Mouse (Mus musculus) thymus, postnatal 4 days (tissue): ENCODE results near the gene Apoa2.

Experiments used
- DNase-seq: peaks from one replicate; pipeline ENCODE4 v3.0.0; 2021

Gene Apoa2

DNA sequence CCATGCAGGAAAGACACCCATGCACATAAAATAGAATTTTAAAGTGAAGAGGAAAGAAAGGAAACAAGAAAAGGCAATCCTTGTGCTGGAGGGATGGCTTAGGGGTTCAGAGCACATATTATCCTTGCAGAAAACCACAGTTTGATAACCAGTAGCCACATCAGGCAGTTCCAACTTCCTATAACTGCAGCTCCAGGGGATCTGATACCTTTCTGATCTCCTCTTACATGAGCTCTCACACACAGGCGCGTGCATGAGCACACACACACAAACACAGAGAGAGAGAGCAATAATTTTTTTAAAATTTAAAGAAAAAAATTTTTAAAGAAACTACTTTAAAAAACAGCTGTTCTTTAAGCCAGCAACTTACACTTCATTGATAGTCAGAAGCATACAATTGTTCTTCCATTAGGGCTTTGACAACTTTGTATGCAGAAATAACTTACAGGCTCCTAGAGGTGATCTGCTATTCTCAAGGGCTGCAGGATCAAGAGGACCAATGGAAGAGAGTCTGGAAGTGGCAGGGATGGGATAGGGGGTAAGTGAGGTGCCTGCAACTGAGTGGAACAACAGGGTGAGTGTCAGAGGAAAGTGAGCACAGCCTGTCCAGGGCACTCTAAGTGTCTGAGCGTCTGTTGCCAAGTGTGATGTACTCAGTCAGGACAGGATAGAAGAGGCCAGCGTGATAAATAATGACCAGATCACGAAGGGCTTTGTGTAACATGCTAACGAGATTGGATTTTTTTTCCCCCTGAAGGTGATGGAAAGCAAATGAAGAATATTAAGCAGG is 19.0 kb upstream of the Apoa2 start:
- DNase-seq: no peak

DNA sequence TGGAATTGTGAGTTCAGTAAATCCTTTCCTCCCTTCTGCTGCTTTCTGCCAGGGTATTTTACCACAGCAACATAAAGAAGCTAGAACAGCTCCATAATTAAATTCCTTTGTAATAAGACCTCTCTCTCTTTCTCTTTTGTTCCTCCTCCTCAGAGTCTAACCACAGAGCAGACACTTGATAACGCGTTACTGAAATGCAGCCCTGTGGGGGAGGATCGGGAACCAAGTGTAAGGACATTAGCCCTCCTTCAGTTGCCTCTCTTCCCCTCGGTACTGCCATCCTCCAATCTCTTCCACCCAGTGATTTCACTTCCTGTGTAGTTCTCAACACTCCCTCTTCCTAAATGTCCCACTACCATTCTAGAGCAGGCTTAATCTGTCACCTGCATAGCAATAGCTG is 15.4 kb upstream of the Apoa2 start:
- DNase-seq: no peak

DNA sequence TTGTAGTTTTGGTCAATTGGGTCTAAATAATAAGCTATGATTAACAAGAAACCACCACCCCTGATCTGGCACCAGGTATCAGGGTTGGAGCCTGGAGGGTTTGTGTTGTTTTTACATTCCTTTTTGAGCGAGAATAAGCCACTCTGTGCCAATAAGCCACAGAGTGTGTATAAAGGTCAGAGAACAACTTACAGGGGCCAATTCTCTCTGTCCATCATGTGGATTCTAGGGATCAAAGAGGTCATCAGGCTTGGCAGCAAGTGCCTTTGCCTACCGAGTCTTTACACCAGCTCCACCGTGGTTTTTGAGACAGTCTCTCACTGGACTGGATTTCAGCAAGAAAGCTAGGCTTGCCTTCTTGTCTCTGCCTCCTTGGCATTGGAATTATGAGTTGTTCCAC is 12.0 kb upstream of the Apoa2 start:
- no peak for DNase-seq

DNA sequence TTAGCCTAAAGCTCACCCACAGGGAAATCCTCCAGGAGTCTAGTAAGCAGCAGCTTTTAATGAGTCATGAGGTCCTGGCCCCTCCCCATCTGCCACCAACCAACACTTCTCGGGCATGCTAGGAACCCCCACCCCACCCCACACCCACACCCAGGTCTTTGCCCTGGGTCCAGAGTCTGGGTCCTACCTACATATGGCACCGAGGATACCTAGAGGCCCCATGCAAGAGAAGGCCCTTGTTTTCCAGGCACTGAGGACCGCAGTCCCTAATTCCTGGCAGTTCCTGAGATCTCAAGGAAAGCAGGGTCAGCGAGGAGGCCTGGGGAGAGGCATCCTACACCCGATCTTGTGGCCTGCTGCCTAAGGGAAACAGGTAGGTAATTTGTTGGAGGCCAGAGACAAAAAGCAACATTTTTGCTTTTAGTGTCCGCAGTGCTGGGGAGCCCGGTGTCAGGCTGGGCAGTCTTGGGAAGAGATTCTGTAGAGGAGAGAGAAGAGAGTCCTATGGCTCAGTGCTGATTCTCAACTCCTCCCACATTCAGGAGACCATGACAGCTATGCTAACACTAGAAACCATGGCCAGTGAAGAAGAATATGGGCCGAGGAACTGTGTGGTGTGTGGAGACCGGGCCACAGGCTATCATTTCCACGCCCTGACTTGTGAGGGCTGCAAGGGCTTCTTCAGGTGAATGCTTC is 10.9 kb upstream of the Apoa2 start, which contains the start of gene Nr1i3:
Nr1i3 (plus strand) TSS at position 170 of the 696 bp plus-strand sequence.
- DNase-seq: no peak

DNA sequence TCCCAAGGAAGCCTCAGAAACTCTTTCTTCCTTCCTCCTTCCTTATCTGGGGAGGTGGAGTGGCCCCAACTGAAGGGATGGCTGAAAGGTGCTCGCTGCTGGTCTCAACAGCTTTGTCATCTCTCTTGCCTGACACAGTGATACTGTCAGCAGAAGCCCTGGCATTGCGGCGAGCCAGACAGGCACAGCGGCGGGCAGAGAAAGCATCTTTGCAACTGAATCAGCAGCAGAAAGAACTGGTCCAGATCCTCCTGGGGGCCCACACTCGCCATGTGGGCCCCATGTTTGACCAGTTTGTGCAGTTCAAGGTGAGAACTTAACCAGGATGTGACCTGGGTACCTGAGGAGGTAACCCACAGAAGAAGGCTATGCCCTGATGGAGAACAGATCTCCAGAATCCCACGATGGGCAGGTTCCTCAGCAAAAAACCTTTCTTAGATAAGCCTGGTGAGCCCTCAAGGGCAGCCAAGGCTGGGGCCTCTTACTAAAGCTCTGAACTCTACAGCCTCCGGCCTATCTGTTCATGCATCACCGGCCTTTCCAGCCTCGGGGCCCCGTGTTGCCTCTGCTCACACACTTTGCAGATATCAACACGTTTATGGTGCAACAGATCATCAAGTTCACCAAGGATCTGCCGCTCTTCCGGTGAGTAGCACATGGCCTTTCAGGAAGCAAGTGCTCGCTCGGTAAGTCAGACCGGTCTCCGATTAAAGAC is 8.5 kb upstream of the Apoa2 start:
- DNase-seq: no peak

DNA sequence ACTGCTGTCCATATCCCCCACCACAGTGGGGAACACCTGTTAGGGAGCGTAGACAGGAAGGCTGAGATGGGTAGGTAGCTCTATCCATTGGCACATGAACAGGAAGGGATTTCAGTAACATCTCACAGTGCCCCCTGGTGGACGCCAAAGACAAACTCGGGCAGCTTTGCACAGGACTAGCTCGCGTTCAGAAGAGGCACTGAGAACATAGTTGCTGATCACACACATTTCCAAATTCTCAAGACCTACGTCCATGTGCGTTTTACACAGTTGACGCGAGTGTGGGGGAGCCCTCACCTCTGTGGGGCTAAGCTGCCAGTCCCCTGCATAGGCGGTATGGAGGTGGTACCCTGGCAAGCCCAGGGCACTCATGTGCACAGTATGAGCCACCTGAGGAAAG is 4.0 kb upstream of the Apoa2 start:
- peak; percentile 92 for DNase-seq

DNA sequence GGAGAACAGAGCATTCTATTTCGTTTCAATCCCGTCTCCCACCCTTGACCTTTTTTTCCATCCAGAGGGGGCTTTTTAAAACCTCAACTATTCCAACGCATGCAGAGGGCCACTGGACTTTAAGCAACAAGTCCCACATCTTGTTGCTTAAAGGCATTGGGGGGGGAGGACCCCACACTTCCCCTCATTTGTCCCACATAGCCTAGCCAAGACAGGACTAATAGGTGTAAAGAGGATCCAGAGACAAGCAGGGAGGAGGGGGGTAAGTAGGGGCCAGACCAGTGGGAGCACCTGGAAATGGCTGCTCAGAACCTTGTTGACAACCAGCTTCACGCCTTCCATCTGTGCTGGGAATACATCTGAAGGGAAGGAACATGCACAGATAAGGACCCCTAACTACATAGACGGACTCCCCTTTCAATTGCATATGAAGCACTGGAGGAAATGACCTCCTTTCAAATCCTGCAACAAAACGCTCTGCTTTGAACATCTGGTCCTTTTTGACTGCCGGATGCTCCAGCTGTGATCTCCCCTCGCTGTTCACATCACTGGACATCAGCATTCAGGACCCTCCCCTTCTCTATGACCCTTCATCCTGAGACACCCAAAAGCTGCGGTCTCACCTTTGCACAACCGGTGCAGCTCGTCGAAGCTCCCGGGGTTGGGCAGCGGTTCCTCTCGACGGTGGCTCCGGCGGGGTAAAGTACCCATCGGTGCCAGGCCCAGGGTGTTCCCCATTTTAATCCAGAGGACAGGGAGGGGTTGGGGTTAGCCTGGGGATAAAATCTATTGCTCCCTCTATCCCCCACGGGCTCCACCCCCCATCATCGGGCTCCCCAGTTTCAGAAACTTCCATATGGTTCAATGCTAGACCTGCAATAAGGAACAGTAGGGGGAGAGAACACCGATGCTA is 3.3 kb upstream of the Apoa2 start:
- peak; percentile 50 for DNase-seq

DNA sequence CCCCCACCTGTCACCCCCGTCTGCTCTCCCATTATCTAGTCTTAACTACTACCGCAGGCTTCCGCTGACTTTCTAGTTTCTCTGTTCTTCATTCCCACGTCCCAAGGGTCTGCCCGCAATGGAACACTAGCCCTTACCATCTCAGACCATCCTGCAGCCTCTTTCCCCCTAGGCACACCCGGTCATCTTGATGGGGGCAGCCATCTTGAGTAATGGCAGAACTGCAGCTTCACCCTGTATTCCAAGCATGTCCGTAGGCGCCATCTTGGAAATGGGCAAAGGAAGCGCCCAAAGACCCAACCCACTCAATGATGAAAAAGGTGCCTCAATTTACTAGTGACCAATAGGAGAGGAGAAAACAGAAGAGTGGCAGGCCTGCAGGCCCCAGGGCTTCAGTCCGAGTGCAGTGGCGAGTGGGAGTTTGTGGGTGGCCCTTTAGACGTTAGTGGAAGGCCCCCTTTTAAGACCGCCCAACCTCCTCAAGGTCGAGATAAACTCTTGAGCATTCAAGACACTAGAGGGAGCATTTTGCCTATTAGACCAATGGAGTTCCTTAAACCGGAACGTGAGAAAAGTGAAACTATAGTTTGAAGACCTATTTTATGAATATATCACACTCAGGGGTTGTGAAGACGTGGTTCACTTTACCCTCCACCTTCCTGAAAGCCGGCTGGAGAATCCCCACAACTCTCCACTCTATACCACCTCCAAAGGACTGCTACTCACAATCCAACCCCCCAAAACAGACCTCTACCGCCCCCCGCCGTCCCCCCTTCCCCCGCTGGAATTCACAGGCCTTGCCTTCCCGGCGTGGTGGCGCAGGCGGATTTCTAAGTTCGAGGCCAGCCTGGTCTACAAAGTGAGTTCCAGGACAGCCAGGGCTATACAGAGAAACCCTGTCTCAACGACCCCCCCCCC is 2.4 kb upstream of the Apoa2 start, which contains the start of gene Tomm40l:
Tomm40l (minus strand) TSS at position 277 of the 918 bp plus-strand sequence.
- peak; percentile 82 for DNase-seq

DNA sequence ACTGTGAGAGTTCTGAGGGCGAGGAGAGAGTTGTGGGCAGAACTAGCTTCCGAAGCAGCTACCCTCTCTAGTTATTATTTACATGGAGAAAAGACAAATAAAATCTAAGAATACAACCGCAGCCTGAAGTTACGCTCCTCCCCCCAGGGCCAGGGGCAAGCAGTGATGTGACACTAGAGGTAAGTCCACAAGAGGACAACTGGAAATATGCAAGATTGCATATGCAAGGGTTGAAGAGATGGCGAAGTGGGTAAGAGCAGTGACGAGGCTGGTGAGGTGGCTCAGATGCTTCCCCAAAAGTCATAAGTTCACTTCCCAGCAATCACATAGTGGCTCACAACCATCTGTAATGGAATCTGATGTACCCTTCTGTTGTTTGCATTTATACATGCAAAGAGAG is 1.7 kb upstream of the Apoa2 start:
- DNase-seq: peak; percentile 27

DNA sequence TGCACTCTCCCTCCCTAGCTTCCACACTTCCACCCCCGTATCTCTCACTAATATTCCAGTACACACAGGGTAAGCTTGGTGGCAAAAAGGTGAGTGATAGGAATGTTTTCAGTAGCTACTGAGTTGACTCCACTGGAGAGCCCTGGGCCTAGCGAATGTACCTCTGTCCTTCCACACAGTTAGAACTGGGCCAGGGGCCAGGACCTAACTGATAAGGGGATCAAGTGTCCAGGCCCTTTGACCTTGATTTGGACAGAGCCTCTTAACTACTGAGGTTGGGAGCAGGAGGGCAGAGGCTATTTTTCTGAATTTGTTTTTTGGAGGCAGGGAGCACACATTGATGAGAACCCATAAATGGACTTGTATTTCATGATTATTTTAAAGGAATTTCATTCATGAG is 1.1 kb upstream of the Apoa2 start:
- no peak for DNase-seq

DNA sequence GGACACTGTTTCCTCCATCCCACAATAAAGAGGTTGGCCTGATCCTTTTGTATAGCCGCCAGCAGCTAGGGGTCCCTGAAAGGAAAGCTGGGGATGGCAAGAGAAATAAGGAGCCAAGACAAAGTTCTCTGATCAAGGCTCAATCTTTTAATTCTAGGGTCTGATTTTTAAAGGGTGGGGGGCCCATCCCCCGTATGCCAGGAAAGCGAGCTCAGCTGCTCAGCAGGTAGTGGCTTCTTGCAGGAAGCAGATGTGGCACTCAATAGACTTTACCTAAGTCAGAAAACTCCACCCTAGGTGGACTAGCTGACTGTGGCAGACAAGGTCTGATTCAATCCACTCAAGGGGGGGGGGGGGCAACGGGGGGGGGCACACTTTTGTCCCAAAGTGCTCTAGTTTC is 1.9 kb downstream of the Apoa2 start:
- no peak for DNase-seq

DNA sequence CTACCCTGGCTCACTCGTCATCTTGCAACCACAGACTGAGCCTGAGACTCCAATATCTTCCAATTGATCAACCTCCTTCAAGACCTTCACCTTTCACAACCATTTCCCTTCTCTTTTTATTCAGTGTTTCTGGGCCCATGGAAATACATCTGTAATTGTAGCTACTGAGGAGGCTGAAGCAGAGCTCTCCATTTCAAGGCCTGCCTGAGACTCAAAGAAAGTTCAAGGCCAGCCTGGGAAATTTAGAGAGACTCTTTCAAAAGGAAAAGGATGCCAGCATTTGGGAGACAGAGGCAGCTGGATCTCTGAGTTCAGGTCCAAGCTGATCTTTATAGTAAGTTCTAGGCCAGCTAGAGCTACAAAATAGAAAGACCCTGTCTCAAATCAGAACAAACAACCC is 3.0 kb downstream of the Apoa2 start:
- DNase-seq: no peak

DNA sequence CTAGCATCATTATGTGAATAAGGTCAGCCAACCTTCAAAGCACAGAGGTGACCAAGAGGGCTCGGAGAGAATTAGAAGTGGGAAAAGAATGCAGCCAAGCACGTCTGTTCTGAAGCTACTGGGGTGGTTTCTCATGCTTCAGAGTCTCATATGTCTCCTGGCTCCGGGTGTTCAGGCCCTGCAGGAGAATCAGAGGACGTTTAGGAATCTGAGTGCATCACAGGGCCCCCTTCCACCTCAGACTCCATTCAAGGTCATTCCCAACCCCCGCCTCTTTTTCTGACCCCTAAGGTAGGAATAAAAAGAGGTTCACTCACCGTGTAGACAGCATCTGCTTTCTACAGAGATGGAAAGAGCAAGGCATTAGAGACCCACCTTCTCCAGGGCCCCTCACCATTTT is 4.9 kb downstream of the Apoa2 start:
- DNase-seq: no peak

DNA sequence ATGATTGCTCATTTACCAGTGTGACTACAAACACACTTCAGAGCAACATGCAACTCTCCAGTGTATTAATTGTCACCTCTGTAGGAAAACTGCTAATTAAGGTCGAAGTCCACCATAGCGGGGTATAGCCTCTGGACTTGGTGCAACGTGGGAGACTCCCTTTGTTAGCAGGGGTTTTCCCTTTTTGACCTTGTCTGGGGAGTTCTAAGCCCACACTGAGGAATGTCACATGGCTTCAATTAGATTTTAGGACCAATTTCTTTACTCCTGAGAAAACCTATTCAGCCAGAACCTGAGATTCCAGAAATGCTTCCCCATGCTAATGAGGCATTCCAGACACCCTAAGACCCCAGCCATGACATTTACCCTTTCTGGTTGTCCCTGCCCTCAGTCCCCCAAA is 5.4 kb downstream of the Apoa2 start:
- no peak for DNase-seq

DNA sequence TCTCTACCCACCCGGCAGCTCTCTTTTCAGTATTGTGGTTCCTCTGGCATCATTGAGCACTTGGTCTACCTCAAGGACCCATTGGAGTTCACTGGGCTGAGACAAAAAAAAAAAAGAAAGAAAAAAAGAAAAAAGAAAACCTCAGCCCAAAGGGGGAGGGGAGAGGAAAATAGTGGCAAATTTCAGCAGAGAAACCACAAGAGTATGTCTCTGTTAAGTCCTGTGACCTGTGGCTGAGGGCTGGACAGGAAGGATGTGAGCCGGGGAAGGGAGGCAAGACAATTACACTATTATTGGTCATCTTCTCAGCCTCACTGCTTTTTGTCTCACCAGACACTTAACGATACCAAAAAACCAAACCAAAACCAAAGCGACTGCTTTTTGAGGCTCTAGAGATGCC is 7.0 kb downstream of the Apoa2 start:
- no peak for DNase-seq

DNA sequence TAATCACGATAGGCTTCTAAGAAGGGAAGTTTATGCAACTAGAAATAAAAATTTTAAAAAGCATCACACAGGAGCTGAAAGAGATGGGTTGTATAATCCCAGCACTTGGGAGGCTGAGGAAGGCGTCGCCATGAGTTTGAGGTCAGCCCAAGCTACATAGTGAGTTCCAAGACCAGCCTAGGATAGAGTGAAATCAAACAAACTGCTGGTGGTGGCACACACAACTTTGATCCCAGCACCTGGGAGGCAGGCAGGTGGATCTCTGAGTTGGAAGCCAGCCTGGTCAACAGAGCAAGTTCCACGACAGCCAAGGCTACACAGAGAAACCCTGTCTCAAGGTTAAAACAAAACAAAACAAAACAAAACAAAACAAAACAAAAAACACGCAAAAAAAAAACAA is 7.5 kb downstream of the Apoa2 start:
- DNase-seq: no peak

DNA sequence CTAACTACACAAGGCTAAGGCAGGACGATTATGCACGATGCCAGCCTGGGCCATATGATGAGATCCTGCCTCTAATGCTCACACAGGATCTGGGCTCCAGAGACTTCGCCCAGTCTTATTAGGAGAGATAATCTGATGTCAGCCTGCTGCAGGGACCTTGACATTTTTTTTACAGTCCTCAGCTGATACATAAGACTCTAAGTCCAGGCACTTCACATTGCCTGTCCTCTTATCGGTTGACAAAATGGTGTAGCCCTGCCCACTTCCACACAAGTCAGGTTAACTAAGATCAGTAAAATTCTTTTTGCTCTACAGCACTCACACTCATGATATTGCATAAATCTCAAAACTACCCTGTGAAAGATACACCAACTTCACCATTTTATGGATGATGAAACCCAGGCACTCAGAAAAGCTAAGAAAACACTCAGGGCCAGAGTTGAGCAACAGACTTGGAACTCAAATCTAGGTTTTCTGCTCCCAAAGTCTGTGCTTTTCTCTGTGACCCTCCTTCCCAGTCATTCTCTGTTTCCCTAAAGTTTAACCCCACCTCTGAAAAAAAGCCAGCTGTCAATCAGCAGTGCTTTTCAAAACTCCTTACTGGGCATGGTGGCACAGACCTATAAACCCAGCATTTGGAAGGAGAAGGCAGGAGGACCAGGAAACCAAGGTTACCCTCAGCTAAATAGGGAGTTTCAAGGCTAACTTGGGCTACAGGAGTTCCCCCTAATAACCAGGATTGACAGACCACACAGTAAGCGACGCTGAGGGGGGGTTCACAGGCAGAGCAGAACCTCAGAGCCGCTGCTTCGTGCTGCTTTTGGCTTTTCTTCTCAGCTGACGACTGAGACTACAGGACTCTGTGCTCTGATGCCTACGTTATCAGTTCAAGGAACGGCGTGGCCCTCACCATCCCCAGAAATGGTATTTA is 8.2 kb downstream of the Apoa2 start:
- no peak for DNase-seq

DNA sequence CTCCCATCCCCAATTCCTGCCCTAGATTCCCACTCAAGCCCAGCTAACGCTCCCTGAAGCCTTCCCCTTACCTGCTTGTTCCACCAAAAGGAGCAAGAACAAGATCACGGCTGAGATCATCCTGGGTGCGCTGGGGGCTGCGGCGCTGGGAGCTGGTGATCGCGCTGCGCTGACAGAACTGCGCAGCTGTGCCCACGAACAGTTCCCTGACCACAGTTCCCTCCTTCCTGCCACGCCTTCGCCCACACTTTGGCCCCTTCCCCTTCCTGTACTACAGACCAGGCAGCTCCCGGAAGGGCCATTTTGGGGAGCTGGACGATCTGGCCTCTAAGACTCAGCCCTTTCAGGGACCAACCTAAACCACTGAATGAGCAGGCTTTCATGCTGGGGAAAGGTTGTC is 9.3 kb downstream of the Apoa2 start, which contains the start of gene Fcer1g:
Fcer1g (minus strand) TSS at position 240 of the 400 bp plus-strand sequence.
- DNase-seq: peak; percentile 23

DNA sequence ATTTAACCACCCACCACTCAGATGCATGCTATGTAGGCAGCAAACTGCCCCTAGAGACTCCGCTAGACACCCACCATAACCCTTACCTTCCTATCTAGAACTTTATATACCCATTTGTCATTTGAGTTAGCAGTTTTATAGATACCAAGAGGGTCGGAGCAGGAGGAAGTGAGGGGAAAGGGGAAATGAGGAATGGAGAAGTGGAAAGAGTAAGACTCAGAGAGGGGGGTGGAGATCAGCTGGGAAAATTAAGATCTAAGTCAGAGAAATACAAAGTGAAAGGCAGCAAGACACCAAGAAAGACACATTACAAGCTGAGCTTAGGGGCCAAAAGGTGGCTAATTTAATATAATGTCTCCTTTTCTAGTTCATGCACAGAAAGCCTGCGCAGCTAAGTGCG is 9.7 kb downstream of the Apoa2 start:
- no peak for DNase-seq

DNA sequence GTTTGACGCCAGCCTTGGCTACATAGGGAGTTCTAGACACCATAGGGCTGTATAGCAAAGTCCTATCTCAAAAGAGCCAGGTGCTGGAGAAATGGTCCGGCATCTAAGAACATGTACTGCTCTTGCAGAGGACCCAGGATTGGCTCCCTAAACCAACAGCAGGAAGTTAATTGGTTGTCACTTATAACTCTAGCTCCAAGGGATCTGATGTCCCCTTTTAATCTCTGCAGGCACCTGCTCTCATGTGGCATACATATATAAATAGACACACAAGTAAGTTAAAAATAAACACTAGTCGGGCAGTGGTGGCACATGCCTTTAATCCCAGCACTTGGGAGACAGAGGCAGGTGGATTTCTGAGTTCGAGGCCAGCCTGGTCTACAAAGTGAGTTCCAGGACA is 10.9 kb downstream of the Apoa2 start:
- DNase-seq: no peak
